Mouse (Mus musculus): Measurements from ENCODE around the gene Pigr.

The Pigr gene

DNA sequence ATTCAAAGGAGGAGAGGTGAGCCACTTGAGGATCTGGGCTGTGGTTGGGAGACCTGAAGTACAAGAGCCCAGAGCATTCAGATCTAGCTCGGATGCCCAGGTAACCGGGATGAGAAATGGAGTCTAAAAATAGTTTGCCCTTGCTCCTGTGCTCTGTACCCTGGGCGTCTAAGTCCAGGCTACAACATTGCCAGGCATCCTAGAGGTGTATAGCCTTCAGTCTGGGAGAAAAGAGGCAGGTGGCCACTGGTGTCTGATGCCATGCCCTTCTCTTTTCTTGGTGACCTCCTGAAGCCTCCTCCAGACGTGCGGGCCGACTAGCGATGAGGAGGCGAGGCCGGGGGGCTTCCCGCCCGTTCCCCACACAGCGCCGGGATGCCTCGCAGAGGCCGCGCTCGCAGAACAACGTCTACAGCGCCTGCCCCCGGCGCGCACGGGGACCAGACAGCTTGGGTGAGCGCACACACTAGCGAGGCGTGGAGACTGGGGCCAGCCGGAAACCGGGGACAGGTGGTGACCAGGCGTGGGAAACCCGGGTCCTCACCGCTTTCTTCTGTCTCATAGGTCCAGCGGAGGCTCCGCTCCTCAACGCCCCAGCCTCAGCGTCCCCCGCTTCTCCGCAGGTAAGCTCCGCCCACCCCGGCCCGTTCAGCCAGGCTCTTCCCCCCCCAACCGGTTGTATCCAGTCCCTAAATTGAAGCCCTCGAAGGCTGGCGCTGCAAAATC, 51.6 kb downstream of the Pigr start:
- DNase-seq (ENCODE audit: low spot score), result peak; percentile 4

DNA sequence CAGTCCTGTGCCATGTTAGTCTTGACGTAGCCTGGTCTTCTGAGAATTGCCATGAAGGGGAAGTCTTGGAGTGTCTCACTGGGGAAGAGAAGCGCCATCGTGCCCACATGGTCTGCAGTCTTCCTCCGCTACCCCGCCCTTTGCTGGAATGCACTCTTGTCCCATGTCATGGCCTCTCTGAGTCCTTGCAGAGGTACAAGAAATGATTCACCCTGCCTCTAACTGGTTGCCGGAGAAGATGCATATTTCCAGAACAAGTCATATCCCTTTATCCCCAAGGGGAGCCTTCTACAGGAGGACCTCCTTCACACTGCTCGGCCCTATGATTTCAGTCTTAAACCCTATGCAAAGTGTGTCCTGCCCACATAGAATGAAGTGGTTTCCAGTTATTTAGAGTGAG, 53.4 kb downstream of the Pigr start:
- no peak for DNase-seq (ENCODE audit: low spot score)

DNA sequence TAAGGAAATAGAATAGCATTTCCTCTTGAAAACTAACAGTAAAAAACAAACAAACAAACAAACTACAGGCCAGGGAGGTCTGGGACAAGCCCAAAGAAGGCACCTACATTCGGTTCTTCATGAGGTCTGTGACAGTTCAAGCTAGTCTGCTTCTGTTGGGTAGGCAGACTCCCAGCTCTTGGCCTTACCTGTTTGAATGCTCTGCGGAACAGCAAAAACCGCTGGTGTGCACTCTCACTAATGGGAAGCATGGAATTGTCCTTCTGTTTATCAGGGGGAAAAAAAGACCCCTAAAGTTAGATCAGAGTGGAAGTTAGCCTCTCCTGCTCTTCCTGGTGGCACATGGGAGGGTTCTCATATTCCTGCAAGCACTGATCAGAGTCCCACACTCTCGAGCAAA, 56.7 kb downstream of the Pigr start:
- DNase-seq (ENCODE audit: low spot score), result no peak

DNA sequence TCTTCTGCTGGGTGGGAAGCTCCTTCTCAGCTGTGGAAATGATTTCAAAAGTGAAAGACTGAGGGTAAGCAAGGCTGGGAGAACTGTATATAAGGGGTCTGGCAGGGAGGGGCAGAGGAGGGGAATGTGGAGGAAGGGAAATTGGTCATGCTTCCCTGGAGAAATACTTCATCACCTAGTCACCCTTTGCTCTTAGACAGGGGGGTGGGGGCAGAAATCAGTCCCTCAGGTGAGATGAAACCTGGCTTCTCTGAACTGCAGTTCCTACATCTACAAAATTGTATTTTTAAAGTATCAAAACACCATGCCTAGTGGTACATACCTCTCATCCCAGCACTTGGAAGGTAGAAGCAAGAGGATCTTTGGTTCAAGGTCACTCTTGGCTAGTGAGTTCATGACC, 60.9 kb downstream of the Pigr start, which contains the start of gene Il24:
Gene Il24 (minus strand): TSS at position 101 of the 400 bp plus-strand sequence.
- no peak for DNase-seq (ENCODE audit: low spot score)

DNA sequence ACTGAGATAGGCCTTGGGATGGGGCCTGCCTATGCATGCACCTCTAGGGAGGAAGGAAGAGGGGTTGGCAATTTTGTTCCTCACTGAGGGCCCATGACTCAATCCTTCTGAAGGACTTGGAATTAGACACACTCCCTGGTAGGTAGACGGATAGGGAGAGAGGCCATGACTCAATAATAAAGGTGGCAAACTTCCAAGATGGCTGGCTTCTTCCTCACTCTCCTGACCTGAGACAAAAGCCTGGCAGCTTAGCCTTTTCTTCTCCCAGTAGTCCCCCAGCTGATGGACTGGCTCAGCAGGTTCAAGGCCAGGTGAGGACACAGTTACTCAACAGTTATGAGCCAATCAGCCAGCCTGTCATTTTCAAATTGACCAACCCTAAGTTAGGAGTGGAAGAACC, 66.0 kb downstream of the Pigr start:
- no peak for DNase-seq (ENCODE audit: low spot score)

DNA sequence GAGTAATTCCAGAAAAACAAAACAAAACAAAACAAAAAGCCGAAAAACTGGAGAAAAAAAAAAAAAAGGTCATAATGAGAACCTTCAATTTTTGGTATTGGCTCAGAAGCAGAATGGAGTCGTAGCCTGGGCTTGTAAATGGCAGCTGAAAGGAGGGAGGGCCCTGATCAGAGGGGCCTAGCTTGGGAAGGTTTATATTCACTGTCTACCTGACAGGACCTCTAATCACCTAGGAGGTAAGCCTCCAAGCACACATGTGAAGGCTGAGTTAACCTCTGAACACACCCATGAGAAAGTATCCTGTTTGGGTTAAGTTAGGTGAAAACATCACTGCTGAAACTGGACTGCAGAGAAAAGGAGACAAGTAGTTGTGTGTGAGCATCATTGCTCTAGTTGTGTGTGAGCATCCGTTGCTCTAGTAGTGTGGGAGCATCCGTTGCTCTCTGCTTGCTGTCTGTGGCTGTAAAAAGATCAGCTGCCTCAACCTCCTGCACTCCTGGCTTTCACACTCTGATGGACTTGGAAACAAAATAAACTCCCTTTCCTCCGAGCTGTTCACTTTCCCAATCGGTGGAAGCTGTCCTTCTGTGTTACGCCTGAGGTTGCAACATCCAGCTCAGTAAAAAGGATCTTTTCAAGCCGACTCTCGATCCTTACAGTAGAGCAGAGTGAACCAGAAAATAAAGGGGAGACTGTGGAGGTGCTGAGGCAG, 67.0 kb downstream of the Pigr start:
- no peak for DNase-seq (ENCODE audit: low spot score)

DNA sequence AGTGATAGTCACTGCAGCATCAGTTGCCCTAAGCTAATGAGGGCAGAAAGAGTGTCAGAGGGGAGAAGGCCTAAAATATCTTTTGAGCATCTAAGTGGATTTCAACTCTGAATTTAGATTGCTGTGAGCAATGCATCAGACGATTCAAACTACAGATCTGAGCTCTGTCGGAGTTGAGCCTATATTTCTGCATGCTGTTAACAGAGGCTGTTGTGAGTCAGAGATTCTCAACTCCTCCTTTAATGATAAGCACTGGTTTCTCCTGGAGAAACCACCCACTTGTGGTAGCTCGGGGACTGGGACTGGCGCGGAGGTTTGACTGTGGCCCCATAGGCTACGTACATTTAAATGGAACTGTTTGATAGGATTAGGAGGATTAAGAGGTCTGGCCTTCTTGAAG, 68.0 kb downstream of the Pigr start:
- no peak for DNase-seq (ENCODE audit: low spot score)

All from T-cell, adult 2 months (primary cell).